Mouse (Mus musculus) spleen, embryonic (tissue): ENCODE measurements around the gene Tnnt1.

Source experiments
- CTCF ChIA-PET: fragments of 350-600 bp; sonication (Branson Sonifier 250); formaldehyde crosslinking; loops from one replicate; lab custom pipeline; 2022; lab: Charles Lee

Gene Tnnt1

GRCm38 (mm10) chr7:4499034-4499433, 17.1 kb downstream of the Tnnt1 start:
- CTCF ChIA-PET: no interaction called here

GRCm38 (mm10) chr7:4498251-4498650, 17.9 kb downstream of the Tnnt1 start:
- CTCF ChIA-PET: interaction anchor here (0.6 to 1.0 kb wide), 2 partner anchors 12 to 15 kb away, joined by 4 to 6 read pairs; no protein-coding TSS in a partner anchor

GRCm38 (mm10) chr7:4497271-4497903, 18.8 kb downstream of the Tnnt1 start:
- CTCF ChIA-PET: interaction anchor here (1.0 kb wide), 1 partner anchor 12 kb away, joined by 4 read pairs; no protein-coding TSS in a partner anchor

- CTCF ChIA-PET: no interaction called here
Measured at GRCm38 (mm10) chr7:4496468-4496867, 19.7 kb downstream of the Tnnt1 start.

- CTCF ChIA-PET: interaction anchor here (1.0 kb wide), 1 partner anchor 16 kb away, joined by 3 read pairs; no protein-coding TSS in a partner anchor
Measured at GRCm38 (mm10) chr7:4493991-4494390, 22.2 kb downstream of the Tnnt1 start.

GRCm38 (mm10) chr7:4492284-4493224, 23.6 kb downstream of the Tnnt1 start:
- CTCF ChIA-PET: interaction anchor here (0.7 kb wide), 1 partner anchor 506 kb away, joined by 4 read pairs; no protein-coding TSS in a partner anchor

- CTCF ChIA-PET: no interaction called here
Measured at GRCm38 (mm10) chr7:4491308-4491707, 24.9 kb downstream of the Tnnt1 start.

GRCm38 (mm10) chr7:4482281-4482680, 33.9 kb downstream of the Tnnt1 start:
- CTCF ChIA-PET: no interaction called here

GRCm38 (mm10) chr7:4479674-4480073, 36.5 kb downstream of the Tnnt1 start:
- CTCF ChIA-PET: no interaction called here

GRCm38 (mm10) chr7:4478796-4479291, 37.3 kb downstream of the Tnnt1 start:
- CTCF ChIA-PET: no interaction called here

GRCm38 (mm10) chr7:4478021-4478795, 38.0 kb downstream of the Tnnt1 start:
- CTCF ChIA-PET: interaction anchor here (0.5 to 1.3 kb wide), 2 partner anchors 15 to 22 kb away, joined by 3 to 7 read pairs; no protein-coding TSS in a partner anchor

GRCm38 (mm10) chr7:4473940-4474339, 42.2 kb downstream of the Tnnt1 start:
- CTCF ChIA-PET: interaction anchor here (0.7 kb wide), 1 partner anchor 38 kb away, joined by 6 read pairs; no protein-coding TSS in a partner anchor

- CTCF ChIA-PET: no interaction called here
Measured at GRCm38 (mm10) chr7:4471179-4471555, 45.0 kb downstream of the Tnnt1 start.

- CTCF ChIA-PET: no interaction called here
Measured at GRCm38 (mm10) chr7:4470275-4471178, 45.7 kb downstream of the Tnnt1 start.

- CTCF ChIA-PET: no interaction called here
Measured at GRCm38 (mm10) chr7:4467801-4468200, 48.4 kb downstream of the Tnnt1 start.

GRCm38 (mm10) chr7:4464194-4464824, 51.9 kb downstream of the Tnnt1 start:
- CTCF ChIA-PET: interaction anchor here (0.6 to 1.1 kb wide), 5 partner anchors 13 to 1880 kb away, joined by 3 to 6 read pairs (median 3); no protein-coding TSS in a partner anchor

GRCm38 (mm10) chr7:4460576-4461434, 55.4 kb downstream of the Tnnt1 start, which contains the start of gene Eps8l1:
Eps8l1 (plus strand) TSS chr7:4460674.
- CTCF ChIA-PET: interaction anchor here (0.5 to 0.6 kb wide), 2 partner anchors 63 to 465 kb away, joined by 4 read pairs; partner anchors contain the start of gene Tnni3
